Mouse (Mus musculus) liver, embryonic 11.5 days (tissue): ENCODE results near the gene Whrn. TPM values are rescaled to one million over a fixed set of nuclear protein-coding genes. Genes with fewer than 3 reads are reported as not detected.

Source experiments
- ATAC-seq: fragments of 200-750 bp; cut with Nextera tagmentation; replicated peaks from 2 replicates; pipeline ENCODE4 v1.8.0; 2017; ENCODE audit warnings: moderate number of reproducible peaks, mild to moderate bottlenecking, moderate TSS enrichment, moderate library complexity; ENCODE audit not compliant: low FRiP score
- DNase-seq: peaks from one replicate; pipeline ENCODE4 v3.0.0-alpha.2; 2017; ENCODE audit warnings: low spot score
- H3K27ac ChIP-seq: fragments of 300-500 bp; sonication (generic); 2 replicates; pipeline ENCODE4 v1.5.1; 2014; ENCODE audit warnings: mild to moderate bottlenecking, low read depth, low read length, control low read depth
- H3K27me3 ChIP-seq: fragments of 300-500 bp; sonication (generic); replicated peaks from 2 replicates; pipeline ENCODE4 v1.6.1; 2014; ENCODE audit warnings: low read length, mixed read lengths; ENCODE audit not compliant: control insufficient read depth, insufficient read depth
- H3K36me3 ChIP-seq: fragments of 300-500 bp; sonication (generic); 2 replicates; pipeline ENCODE4 v1.6.1; 2014; ENCODE audit warnings: mild to moderate bottlenecking, low read length, moderate library complexity, mixed read lengths; ENCODE audit not compliant: control insufficient read depth, insufficient read depth
- H3K4me1 ChIP-seq: fragments of 300-500 bp; sonication (generic); replicated peaks from 2 replicates; pipeline ENCODE4 v1.6.1; 2014; ENCODE audit warnings: low read length, mixed read lengths; ENCODE audit not compliant: control insufficient read depth, insufficient read depth
- H3K4me2 ChIP-seq: fragments of 300-500 bp; sonication (generic); 2 replicates; pipeline ENCODE4 v1.6.1; 2014; ENCODE audit warnings: mild to moderate bottlenecking, control low read depth, moderate library complexity
- H3K4me3 ChIP-seq: fragments of 300-500 bp; sonication (generic); 2 replicates; pipeline ENCODE4 v1.5.1; 2014; ENCODE audit warnings: low read depth, low read length, control low read depth
- H3K9ac ChIP-seq: fragments of 300-500 bp; sonication (generic); 2 replicates; pipeline ENCODE4 v1.6.1; 2014; ENCODE audit warnings: low read depth, low read length, control low read depth
- H3K9me3 ChIP-seq: fragments of 300-500 bp; sonication (generic); 2 replicates; pipeline ENCODE4 v1.6.1; 2016; ENCODE audit warnings: low read length, inconsistent platforms, mixed read lengths; ENCODE audit not compliant: control insufficient read depth
- WGBS: fragments of 180-500 bp; shearing (Covaris S2); extraction: QIAGEN DNeasy Blood & Tissue Kit; methylation state at CpG from one replicate; pipeline ENCODE4 v1.1.7; 2014; 5-methylcytosine and 5-hydroxymethylcytosine counted together
- polyA plus RNA-seq: library from polyadenylated mRNA; unstranded; fragments of >200 nt; fragmentation: Nextera tagmentation; extraction: Ambion mirVana; gene quantifications from 2 replicates; pipeline ENCODE4 v1.2.1, GENCODE M21; 2014

The Whrn gene
- polyA plus RNA-seq, 1 experiment from 2014 or later, result 2.4 TPM

GRCm38 (mm10) chr4:63444362-63445066 is 51.3 kb downstream of the Whrn start:
- H3K9ac ChIP-seq, result no peak overlapping the region
- H3K4me3 ChIP-seq, result no peak overlapping the region
- DNase-seq (no peak), ATAC-seq (no peak)
- H3K9me3 ChIP-seq, result no peaks in the 10 kb centered on the region
- H3K4me2 ChIP-seq, result no peak overlapping the region
- 85% methylated on average over 10 of the region's 10 CpGs for WGBS
- H3K36me3 ChIP-seq, result peaks cover 3% of the 10 kb centered on the region; the same call in 1 of the 2 replicates
- no peak overlapping the region for H3K27ac ChIP-seq
- no peaks in the 10 kb centered on the region for H3K27me3 ChIP-seq
- no peaks in the 10 kb centered on the region for H3K4me1 ChIP-seq

- no peak for DNase-seq
- H3K4me3 ChIP-seq, result no peak overlapping the region
- no peaks in the 10 kb centered on the region for H3K9me3 ChIP-seq
- ATAC-seq, result no peak
- H3K27ac ChIP-seq, result no peak overlapping the region
- H3K4me1 ChIP-seq, result no peaks in the 10 kb centered on the region
- H3K9ac ChIP-seq, result no peak overlapping the region
- H3K27me3 ChIP-seq, result no peaks in the 10 kb centered on the region
- H3K4me2 ChIP-seq, result no peak overlapping the region
- no peaks in the 10 kb centered on the region for H3K36me3 ChIP-seq
- 76% methylated on average over 2 of the region's 2 CpGs for WGBS
Measured at GRCm38 (mm10) chr4:63443101-63443500, 52.7 kb downstream of the Whrn start.

GRCm38 (mm10) chr4:63441616-63442015 is 54.2 kb downstream of the Whrn start:
- Histone ChIP-seq H3K9ac (no peak overlapping the region), H3K4me2 (no peak overlapping the region), H3K36me3 (no peaks in the 10 kb centered on the region), H3K27me3 (no peaks in the 10 kb centered on the region), H3K4me3 (no peak overlapping the region), H3K4me1 (no peaks in the 10 kb centered on the region), H3K9me3 (no peaks in the 10 kb centered on the region), H3K27ac (no peak overlapping the region)
- ATAC-seq, result no peak
- 88% methylated on average over 7 of the region's 7 CpGs for WGBS
- no peak for DNase-seq

GRCm38 (mm10) chr4:63440262-63440661 is 55.5 kb downstream of the Whrn start:
- H3K36me3 ChIP-seq, result no peaks in the 10 kb centered on the region
- WGBS, result 68% methylated on average over 7 of the region's 7 CpGs
- H3K27ac ChIP-seq, result no peak overlapping the region
- H3K4me1 ChIP-seq, result no peaks in the 10 kb centered on the region
- ATAC-seq (no peak), DNase-seq (no peak)
- H3K9ac ChIP-seq, result no peak overlapping the region
- H3K4me2 ChIP-seq, result no peak overlapping the region
- no peaks in the 10 kb centered on the region for H3K9me3 ChIP-seq
- H3K27me3 ChIP-seq, result no peaks in the 10 kb centered on the region
- no peak overlapping the region for H3K4me3 ChIP-seq

GRCm38 (mm10) chr4:63437968-63438367 is 57.8 kb downstream of the Whrn start:
- no peak overlapping the region for H3K27ac ChIP-seq
- H3K36me3 ChIP-seq, result no peaks in the 10 kb centered on the region
- DNase-seq, result no peak
- 83% methylated on average over 5 of the region's 5 CpGs for WGBS
- no peaks in the 10 kb centered on the region for H3K4me1 ChIP-seq
- ATAC-seq, result no peak
- H3K9me3 ChIP-seq, result no peaks in the 10 kb centered on the region
- H3K9ac ChIP-seq, result no peak overlapping the region
- H3K27me3 ChIP-seq, result no peaks in the 10 kb centered on the region
- H3K4me2 ChIP-seq, result no peak overlapping the region
- H3K4me3 ChIP-seq, result no peak overlapping the region

- DNase-seq, result no peak
- H3K4me3 ChIP-seq, result no peak overlapping the region
- no peak overlapping the region for H3K9ac ChIP-seq
- H3K27ac ChIP-seq, result no peak overlapping the region; the same call in 1 of the 2 replicates
- no peaks in the 10 kb centered on the region for H3K36me3 ChIP-seq
- WGBS, result 70% methylated on average over 16 of the region's 16 CpGs
- no peaks in the 10 kb centered on the region for H3K4me1 ChIP-seq
- no peak overlapping the region for H3K4me2 ChIP-seq
- no peak for ATAC-seq
- H3K27me3 ChIP-seq, result no peaks in the 10 kb centered on the region
- no peaks in the 10 kb centered on the region for H3K9me3 ChIP-seq
Measured at GRCm38 (mm10) chr4:63437119-63437815, 58.5 kb downstream of the Whrn start.

- Histone ChIP-seq H3K4me1 (no peaks in the 10 kb centered on the region), H3K9me3 (no peaks in the 10 kb centered on the region), H3K27ac (no peak overlapping the region), H3K9ac (no peak overlapping the region), H3K4me3 (no peak overlapping the region), H3K36me3 (no peaks in the 10 kb centered on the region), H3K4me2 (no peak overlapping the region), H3K27me3 (no peaks in the 10 kb centered on the region)
- ATAC-seq, result no peak
- no peak for DNase-seq
- 75% methylated on average over 9 of the region's 9 CpGs for WGBS
Measured at GRCm38 (mm10) chr4:63435402-63435801, 60.4 kb downstream of the Whrn start.

- Histone ChIP-seq H3K9ac (no peak overlapping the region), H3K27me3 (no peaks in the 10 kb centered on the region), H3K27ac (no peak overlapping the region), H3K9me3 (no peaks in the 10 kb centered on the region), H3K36me3 (no peaks in the 10 kb centered on the region), H3K4me1 (no peaks in the 10 kb centered on the region), H3K4me3 (no peak overlapping the region), H3K4me2 (no peak overlapping the region)
- no peak for ATAC-seq
- DNase-seq, result no peak
- 75% methylated on average over 5 of the region's 5 CpGs for WGBS
Measured at GRCm38 (mm10) chr4:63431098-63431497, 64.7 kb downstream of the Whrn start.

GRCm38 (mm10) chr4:63430357-63430756 is 65.4 kb downstream of the Whrn start:
- no peak overlapping the region for H3K9ac ChIP-seq
- no peak for DNase-seq
- no peaks in the 10 kb centered on the region for H3K4me1 ChIP-seq
- H3K4me2 ChIP-seq, result no peak overlapping the region
- H3K4me3 ChIP-seq, result no peak overlapping the region
- WGBS, result 52% methylated on average over 3 of the region's 3 CpGs
- no peaks in the 10 kb centered on the region for H3K36me3 ChIP-seq
- no peak for ATAC-seq
- H3K9me3 ChIP-seq, result no peaks in the 10 kb centered on the region
- H3K27me3 ChIP-seq, result no peaks in the 10 kb centered on the region
- no peak overlapping the region for H3K27ac ChIP-seq
